Mouse (Mus musculus): Measurements from ENCODE around the gene Rbms3. TPM values are rescaled to one million over a fixed set of nuclear protein-coding genes. Genes with fewer than 3 reads are reported as not detected.

Rbms3 gene
- polyA plus RNA-seq, 1 experiment from 2014 or later, result not detected

DNA sequence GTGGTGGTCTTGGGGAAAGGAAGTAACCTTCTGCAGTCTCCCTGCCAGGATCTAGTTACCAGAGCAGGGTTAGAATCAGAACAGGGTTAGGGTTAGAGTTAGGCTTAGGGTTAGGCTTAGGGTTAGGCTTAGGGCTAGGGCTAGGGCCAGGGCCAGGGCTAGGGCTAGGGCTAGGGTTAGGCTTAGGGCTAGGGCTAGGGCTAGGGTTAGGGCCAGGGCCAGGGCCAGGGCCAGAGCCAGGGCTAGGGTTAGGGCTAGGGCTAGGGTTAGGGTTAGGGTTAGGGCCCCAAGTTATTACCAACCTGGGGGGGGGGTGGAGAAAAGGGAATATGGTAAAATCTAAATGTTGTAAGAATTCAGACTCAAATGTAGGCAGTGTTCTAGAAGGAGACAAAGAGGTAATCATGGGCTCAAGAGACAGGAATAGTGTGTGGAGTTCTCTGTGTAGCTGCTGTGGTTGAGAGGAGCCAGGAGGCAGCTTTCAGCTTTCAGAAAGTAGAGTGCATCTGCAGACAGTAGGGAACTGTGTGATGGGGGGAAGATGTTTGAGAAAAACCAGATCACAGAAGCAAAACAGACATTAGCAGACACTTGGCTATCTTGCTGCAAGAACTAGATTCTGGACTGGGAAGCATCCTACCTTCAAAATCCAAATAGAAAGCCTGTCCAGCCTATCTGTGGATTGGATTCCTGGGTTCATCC is 588.3 kb downstream of the Rbms3 start:
- Histone ChIP-seq H3K36me3 (ENCODE audit: inconsistent target) (no peaks in the 10 kb centered on the region), H3K79me2 (ENCODE audit: inconsistent target) (no peaks in the 10 kb centered on the region), H3K27ac (no peak overlapping the region), H3K4me3 (ENCODE audit: inconsistent target) (no peak overlapping the region)

DNA sequence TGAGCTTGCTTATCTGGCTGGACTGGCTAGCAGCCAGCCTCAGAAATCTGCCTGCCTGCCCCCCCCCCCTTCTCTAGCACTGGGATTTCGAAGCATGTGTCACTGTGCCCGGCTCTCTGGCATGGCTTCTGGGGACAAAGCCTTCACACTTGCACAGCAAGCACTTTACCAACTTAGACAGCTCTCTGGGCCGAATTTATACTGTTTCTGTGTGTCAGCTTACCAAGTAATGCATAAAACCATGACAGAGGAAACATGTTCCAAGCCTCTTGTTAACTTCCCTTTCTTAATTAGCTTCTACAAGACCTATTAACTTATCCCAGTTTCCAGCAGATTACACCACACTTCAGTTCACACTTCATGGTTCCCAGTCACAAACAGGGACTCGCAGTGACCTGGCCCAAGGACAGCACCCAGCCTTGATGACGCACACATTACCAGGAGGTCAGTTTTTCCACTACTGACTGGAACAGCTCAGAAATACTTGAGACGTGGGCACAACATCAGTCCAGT is 589.7 kb downstream of the Rbms3 start:
- Histone ChIP-seq H3K79me2 (ENCODE audit: inconsistent target) (no peaks in the 10 kb centered on the region), H3K36me3 (ENCODE audit: inconsistent target) (no peaks in the 10 kb centered on the region), H3K4me3 (ENCODE audit: inconsistent target) (no peak overlapping the region), H3K27ac (no peak overlapping the region)
- WGBS (ENCODE audit: missing documents), result 58% methylated on average over 6 of the region's 6 CpGs

DNA sequence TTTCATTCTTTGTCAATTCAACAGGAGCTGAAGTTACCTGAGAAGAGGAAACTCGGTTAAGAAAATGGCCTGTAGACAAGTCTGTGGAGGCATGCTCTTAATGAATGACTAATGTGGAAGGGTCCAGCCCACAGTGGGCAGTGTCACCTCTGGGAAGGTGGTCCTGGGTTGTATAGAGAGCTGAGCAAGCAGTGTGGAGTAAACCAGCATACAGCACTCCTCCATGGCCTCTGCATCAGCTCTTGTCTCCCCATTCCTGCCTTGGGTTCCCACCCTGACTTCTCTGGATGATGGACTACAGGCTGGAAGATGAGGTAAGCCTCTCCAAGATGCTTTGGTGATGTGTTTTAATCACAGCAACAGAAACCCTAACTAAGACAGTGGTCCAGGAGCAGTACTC is 597.0 kb downstream of the Rbms3 start:
- 100% methylated on average over 1 of the region's 1 CpGs for WGBS (ENCODE audit: missing documents)

DNA sequence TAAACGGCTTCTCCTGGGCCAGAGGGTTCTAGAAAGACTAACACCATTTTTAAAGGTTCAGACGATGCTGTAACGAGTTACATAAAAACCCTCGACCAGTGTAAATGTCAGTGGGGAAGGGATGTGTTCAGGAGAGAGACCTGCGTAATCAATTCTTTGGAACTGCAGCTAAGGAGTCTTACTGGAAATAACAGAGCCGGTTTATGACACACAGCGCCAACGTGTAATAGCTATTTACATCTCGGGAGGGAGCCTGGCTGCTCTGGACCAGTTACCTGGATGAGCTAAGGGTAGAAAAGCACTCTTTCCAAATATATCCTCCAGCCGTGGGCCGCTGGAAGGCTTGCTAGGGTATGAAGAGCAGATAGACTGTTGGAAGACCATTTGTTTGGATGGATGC is 598.5 kb downstream of the Rbms3 start:
- Histone ChIP-seq H3K27ac (no peak overlapping the region), H3K4me3 (ENCODE audit: inconsistent target) (no peak overlapping the region), H3K79me2 (ENCODE audit: inconsistent target) (no peaks in the 10 kb centered on the region), H3K36me3 (ENCODE audit: inconsistent target) (no peaks in the 10 kb centered on the region)
- WGBS (ENCODE audit: missing documents), result 43% methylated on average over 11 of the region's 11 CpGs

More for the DNA sequence above, 597.0 kb downstream of the Rbms3 start:
- H3K36me3 ChIP-seq (ENCODE audit: inconsistent target), result no peaks in the 10 kb centered on the region
- no peak overlapping the region for H3K4me3 ChIP-seq (ENCODE audit: inconsistent target)
- no peaks in the 10 kb centered on the region for H3K79me2 ChIP-seq (ENCODE audit: inconsistent target)
- H3K27ac ChIP-seq, result no peak overlapping the region

DNA sequence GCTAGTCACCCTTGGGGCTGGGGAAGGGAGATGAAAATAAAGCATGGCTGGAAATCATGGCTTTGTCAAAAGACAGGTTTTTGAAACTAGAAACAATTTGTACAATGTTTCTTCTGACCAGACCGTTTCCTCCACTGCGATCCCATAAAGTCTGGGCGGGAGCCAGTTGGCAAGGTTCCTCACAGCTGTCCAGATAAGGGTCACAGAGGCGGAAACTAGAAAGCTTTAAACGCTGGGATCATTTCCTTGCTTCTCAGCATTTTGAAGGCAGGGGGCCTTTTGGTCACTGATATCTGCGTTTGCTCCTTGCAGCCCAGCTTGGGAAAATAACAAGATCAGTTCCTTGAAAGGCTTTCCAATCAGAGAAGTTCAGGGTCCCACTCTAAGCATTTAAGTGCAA is 598.9 kb downstream of the Rbms3 start:
- H3K79me2 ChIP-seq (ENCODE audit: inconsistent target), result no peaks in the 10 kb centered on the region
- WGBS (ENCODE audit: missing documents), result 5% methylated on average over 6 of the region's 6 CpGs
- H3K36me3 ChIP-seq (ENCODE audit: inconsistent target), result no peaks in the 10 kb centered on the region
- no peak overlapping the region for H3K4me3 ChIP-seq (ENCODE audit: inconsistent target)
- H3K27ac ChIP-seq, result no peak overlapping the region

DNA sequence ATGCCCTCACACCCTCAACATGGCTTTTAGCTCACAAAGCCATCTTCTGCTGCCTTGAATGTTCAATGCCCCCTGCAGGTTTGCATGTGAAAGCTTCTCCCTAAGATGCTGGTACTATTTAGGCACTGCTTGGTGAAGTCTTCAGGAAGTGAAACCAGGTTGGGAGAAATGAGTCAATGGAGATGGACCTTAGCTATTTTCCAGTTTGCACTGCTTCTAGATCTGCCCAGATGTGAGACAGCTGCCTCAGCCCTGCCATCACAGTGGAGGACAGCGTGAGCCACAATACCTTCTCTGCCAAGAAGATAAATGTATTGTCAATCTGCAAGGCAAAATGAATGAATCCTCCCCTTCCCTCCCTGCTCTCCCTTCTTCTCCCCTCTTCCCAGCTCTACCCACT is 599.8 kb downstream of the Rbms3 start:
- 88% methylated on average over 1 of the region's 1 CpGs for WGBS (ENCODE audit: missing documents)
- Histone ChIP-seq H3K27ac (no peak overlapping the region), H3K36me3 (ENCODE audit: inconsistent target) (no peaks in the 10 kb centered on the region), H3K4me3 (ENCODE audit: inconsistent target) (no peak overlapping the region), H3K79me2 (ENCODE audit: inconsistent target) (no peaks in the 10 kb centered on the region)

DNA sequence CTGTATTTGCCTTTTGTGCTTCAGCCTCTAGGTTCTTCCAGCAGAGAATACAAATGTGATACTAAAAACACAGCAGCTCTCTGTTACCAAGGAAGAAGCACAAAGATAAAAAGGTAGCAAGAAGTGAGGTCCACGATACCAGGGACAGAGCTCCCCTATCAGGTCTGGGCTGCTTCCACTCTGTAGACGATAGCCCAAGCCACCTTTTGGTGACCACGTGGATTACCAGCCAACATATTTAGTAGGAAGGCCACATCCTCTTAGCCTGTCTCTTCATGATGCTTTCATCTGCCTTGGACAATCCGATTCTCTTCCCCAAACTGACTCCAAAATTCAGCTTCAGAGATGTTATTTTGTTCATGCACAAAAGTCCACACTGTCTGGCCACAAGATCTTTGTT is 601.1 kb downstream of the Rbms3 start:
- Histone ChIP-seq H3K4me3 (ENCODE audit: inconsistent target) (no peak overlapping the region), H3K36me3 (ENCODE audit: inconsistent target) (no peaks in the 10 kb centered on the region), H3K79me2 (ENCODE audit: inconsistent target) (no peaks in the 10 kb centered on the region), H3K27ac (no peak overlapping the region)
- 92% methylated on average over 4 of the region's 4 CpGs for WGBS (ENCODE audit: missing documents)

DNA sequence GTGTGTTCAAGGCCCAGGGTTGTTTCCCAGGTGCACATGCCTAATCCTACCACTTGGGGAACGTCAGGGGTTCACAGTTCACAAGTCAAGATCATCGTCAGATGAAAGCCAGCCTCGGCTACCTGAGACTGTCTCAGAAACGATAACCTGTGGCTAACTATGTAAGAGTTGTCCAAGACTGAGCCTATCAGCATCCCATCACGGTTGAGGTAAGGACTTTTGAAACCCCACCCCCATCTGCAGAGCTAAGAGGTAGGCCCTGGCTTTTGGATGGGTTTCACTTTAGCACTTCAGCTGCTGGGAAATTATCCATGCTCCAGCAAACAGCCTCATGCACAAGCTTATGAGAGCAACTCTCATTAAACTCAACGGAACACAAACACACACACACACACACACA is 607.6 kb downstream of the Rbms3 start:
- 85% methylated on average over 6 of the region's 6 CpGs for WGBS (ENCODE audit: missing documents)
- H3K36me3 ChIP-seq (ENCODE audit: inconsistent target), result no peaks in the 10 kb centered on the region
- no peak overlapping the region for H3K27ac ChIP-seq
- H3K79me2 ChIP-seq (ENCODE audit: inconsistent target), result no peaks in the 10 kb centered on the region
- no peak overlapping the region for H3K4me3 ChIP-seq (ENCODE audit: inconsistent target)

DNA sequence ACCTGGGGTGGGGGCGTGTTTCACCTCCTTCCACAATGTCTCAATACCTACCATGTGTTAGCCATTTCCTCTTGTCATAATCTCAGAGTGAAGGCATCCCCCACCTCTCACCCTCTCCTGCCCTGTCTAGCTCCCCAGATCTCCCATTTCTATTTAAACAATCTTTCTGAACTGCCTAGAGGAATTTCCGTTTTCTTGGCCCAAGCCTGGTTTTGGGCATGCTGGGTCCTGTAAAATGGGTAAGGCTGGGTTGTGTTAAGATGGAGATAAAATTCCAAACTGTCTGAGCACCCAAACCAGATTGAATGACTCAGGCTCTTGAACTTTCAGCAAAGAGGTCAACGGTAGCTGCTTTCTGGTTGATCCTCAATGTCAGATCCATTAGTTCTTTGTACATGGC is 608.2 kb downstream of the Rbms3 start:
- H3K79me2 ChIP-seq (ENCODE audit: inconsistent target), result no peaks in the 10 kb centered on the region
- WGBS (ENCODE audit: missing documents), result 85% methylated on average over 3 of the region's 3 CpGs
- no peaks in the 10 kb centered on the region for H3K36me3 ChIP-seq (ENCODE audit: inconsistent target)
- no peak overlapping the region for H3K27ac ChIP-seq
- no peak overlapping the region for H3K4me3 ChIP-seq (ENCODE audit: inconsistent target)

DNA sequence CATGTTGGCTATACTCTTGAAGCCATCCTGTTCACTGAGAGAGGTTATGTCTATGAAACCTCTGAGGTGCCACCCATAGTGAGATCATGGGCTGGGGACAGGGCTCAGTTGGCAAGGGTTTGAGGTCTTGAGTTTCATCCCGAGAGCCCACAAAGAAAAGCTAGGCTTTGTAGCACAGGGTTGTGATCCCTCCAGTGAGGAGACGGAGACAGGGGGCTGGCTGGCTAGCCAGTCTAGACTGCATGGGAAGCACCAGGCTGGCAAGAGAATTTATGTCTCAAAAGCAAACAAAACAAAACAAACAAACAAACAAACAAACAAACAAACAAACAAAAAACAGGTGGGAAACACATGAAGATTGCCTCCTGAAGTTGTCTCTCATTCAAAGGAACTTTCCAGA is 609.5 kb downstream of the Rbms3 start:
- Histone ChIP-seq H3K4me3 (ENCODE audit: inconsistent target) (no peak overlapping the region), H3K27ac (no peak overlapping the region), H3K79me2 (ENCODE audit: inconsistent target) (no peaks in the 10 kb centered on the region), H3K36me3 (ENCODE audit: inconsistent target) (no peaks in the 10 kb centered on the region)
- 84% methylated on average over 2 of the region's 2 CpGs for WGBS (ENCODE audit: missing documents)

DNA sequence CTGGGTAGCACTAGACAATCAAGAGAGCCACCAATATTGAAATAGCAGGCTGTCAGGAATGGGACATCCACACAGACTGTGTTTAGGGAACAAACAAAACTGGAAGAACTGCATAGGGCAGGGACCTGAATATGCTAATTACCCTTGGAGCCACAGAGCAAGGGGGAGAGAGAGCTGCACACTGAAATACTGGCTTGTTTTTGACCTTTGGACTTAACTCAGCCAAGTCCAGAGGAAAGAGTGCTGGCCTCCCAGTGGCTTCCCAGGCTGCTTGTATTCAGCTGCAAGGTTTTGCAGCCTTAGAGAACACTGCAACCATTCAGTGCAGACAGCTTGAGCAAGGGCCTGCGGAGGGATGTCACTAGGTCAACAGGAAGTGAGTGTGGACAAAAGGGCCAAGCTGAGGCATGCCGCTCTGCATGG is 611.0 kb downstream of the Rbms3 start:
- Histone ChIP-seq H3K36me3 (ENCODE audit: inconsistent target) (no peaks in the 10 kb centered on the region), H3K27ac (no peak overlapping the region), H3K79me2 (ENCODE audit: inconsistent target) (no peaks in the 10 kb centered on the region), H3K4me3 (ENCODE audit: inconsistent target) (no peak overlapping the region)
- 89% methylated on average over 2 of the region's 2 CpGs for WGBS (ENCODE audit: missing documents)

DNA sequence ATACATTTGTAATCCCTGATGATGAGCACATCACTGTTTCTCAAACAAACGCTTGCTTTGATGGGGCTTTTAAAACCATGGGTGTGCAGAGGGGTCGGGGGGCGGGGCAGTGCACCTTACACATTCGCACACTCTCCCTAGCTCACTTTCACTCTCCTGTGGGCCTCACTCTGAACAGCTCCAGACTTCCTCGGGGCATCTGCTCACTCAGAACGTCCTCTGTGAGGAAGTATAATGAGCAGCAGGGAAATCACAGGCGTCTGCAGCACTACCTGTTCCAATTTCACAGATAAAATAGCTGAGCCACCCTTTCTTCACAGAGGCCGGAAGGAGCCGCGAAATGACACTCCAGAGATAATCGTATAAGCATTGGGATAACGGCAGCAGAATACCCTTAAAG is 611.4 kb downstream of the Rbms3 start:
- H3K27ac ChIP-seq, result no peak overlapping the region
- WGBS (ENCODE audit: missing documents), result 63% methylated on average over 12 of the region's 12 CpGs
- H3K79me2 ChIP-seq (ENCODE audit: inconsistent target), result no peaks in the 10 kb centered on the region
- no peaks in the 10 kb centered on the region for H3K36me3 ChIP-seq (ENCODE audit: inconsistent target)
- H3K4me3 ChIP-seq (ENCODE audit: inconsistent target), result no peak overlapping the region

DNA sequence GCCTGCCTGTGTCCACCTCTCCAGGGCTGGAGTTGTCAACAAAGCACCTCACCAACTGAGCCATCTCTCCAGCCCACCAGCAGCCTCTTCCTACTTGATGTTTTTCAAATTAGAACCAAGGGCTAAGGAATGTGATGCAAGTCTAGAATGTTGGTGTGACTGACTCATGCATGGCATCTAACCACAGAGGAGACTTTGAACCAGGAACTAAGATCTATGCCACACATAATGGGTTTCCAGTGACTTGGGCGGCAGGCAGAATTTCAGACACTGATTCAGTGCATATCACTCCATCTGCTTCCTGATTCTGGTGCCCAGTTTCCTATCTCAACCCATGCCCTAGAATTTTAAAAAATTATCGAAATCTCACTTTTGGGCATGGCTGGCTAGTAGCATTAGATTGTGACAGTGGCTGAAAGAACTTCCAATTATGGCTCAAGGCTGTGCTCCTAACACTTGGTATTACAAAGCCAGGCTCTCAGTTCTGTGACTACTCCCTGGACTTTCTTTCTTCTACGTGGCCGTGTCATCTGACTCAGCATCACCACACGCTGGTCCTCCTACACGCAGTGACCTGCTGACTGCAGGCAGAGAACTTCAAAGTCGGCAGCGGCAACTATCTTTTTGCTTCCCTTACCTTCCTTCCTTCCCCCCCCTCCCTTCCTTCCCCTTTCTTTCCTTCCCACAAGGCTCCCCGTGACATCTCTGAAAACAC is 613.0 kb downstream of the Rbms3 start:
- H3K79me2 ChIP-seq (ENCODE audit: inconsistent target), result no peaks in the 10 kb centered on the region
- no peak overlapping the region for H3K4me3 ChIP-seq (ENCODE audit: inconsistent target)
- H3K36me3 ChIP-seq (ENCODE audit: inconsistent target), result no peaks in the 10 kb centered on the region
- 31% methylated on average over 9 of the region's 9 CpGs for WGBS (ENCODE audit: missing documents)
- H3K27ac ChIP-seq, result peak overlapping the region; percentile 29; the same call in 1 of the 2 replicates

DNA sequence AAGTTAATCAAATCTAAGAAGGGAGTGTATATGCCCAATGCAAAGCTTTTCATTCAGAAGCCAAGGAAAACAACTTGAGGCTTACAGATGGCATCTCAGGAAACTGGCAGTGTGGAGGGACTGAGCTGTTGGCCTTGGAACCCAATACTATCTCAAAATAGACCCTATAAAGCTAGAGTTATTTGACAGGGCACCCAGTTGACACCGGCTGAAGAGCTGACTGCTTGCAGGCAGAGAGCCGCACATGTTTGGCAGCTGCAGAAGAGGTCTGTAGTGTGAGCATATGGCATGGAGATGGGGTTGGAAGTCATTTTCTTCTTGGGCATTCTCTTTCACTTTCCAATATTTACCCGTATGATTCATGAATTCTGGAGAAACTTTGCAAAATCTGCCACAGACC is 616.3 kb downstream of the Rbms3 start:
- no peaks in the 10 kb centered on the region for H3K79me2 ChIP-seq (ENCODE audit: inconsistent target)
- no peaks in the 10 kb centered on the region for H3K36me3 ChIP-seq (ENCODE audit: inconsistent target)
- H3K27ac ChIP-seq, result no peak overlapping the region
- 83% methylated on average over 3 of the region's 3 CpGs for WGBS (ENCODE audit: missing documents)
- no peak overlapping the region for H3K4me3 ChIP-seq (ENCODE audit: inconsistent target)

DNA sequence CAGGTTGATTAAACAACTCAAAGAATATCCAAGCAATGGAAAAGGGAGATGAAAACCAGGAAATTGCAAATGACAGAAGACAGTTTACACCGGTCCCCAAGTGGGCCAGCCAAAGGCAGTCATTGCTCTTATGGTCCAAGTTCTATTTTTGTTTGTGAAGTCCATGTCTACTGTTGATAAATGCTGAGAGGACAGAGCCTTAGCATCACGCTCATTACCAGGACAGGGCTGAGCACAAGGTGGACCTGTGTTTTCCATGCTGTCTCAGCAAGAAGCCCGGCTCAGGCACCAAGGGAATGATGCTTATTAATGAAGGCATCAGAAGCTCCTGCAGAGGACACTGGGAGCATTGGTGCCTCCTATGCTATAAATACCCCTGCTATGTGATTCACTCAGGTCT is 618.9 kb downstream of the Rbms3 start:
- H3K36me3 ChIP-seq (ENCODE audit: inconsistent target), result no peaks in the 10 kb centered on the region
- WGBS (ENCODE audit: missing documents), result 91% methylated on average over 3 of the region's 3 CpGs
- H3K79me2 ChIP-seq (ENCODE audit: inconsistent target), result no peaks in the 10 kb centered on the region
- no peak overlapping the region for H3K4me3 ChIP-seq (ENCODE audit: inconsistent target)
- H3K27ac ChIP-seq, result no peak overlapping the region

All from macrophage (primary cell).